Mouse (Mus musculus) MEL (cell line): Measurements from ENCODE around the gene Klf4.

Experiments used
- CHD2 ChIP-seq: IDR thresholded peaks from 2 replicates; pipeline ENCODE4 v1.6.1; 2011; ENCODE audit warnings: low read length, improper control_type of control experiment
- CTCF ChIP-seq, 3 experiments: IDR thresholded peaks in 2 of 3; conservative IDR thresholded peaks in 1 of 3; 2 replicates each; pipeline ENCODE4 v1.5.1; 2011 to 2012; ENCODE audit warnings: low read length in 3 of 3, low read depth in 2 of 3, mild to moderate bottlenecking in 2 of 3, improper control_type of control experiment in 1 of 3, inconsistent platforms in 1 of 3, mixed read lengths in 1 of 3, moderate library complexity in 1 of 3; ENCODE audit not compliant: control insufficient read depth in 1 of 3, insufficient read depth in 1 of 3, poor library complexity in 1 of 3, severe bottlenecking in 1 of 3
- EP300 ChIP-seq, 2 experiments: IDR thresholded peaks; 2 replicates each; pipeline ENCODE4 v1.6.1; 2011; ENCODE audit warnings: improper control_type of control experiment in 2 of 2, low read length in 2 of 2, low read depth in 1 of 2, mild to moderate bottlenecking in 1 of 2
- GABPA ChIP-seq: IDR thresholded peaks from 2 replicates; pipeline ENCODE4 v1.6.1; 2012; ENCODE audit warnings: low read depth, mild to moderate bottlenecking, inconsistent platforms, low read length, improper control_type of control experiment, moderate library complexity
- HCFC1 ChIP-seq: IDR thresholded peaks from 2 replicates; pipeline ENCODE4 v1.6.1; 2012; ENCODE audit warnings: low read depth, mild to moderate bottlenecking, inconsistent platforms, low read length, improper control_type of control experiment, moderate library complexity
- KAT2A ChIP-seq: conservative IDR thresholded peaks from 2 replicates; pipeline ENCODE4 v1.6.1; 2012; ENCODE audit warnings: low read depth, low read length, improper control_type of control experiment, inconsistent platforms
- MAX ChIP-seq: IDR thresholded peaks from 2 replicates; pipeline ENCODE4 v1.6.1; 2011; ENCODE audit warnings: low read length, improper control_type of control experiment
- MEF2A ChIP-seq: IDR thresholded peaks from 2 replicates; pipeline ENCODE4 v1.6.1; 2014; ENCODE audit warnings: low read depth, mild to moderate bottlenecking, inconsistent platforms, low read length, improper control_type of control experiment; ENCODE audit not compliant: poor library complexity, insufficient replicate concordance, severe bottlenecking; ENCODE audit errors: extremely low read depth
- MXI1 ChIP-seq: IDR thresholded peaks from 2 replicates; pipeline ENCODE4 v1.6.1; 2011; ENCODE audit warnings: mild to moderate bottlenecking, low read depth, low read length, improper control_type of control experiment
- MYC ChIP-seq: IDR thresholded peaks from 2 replicates; pipeline ENCODE4 v1.6.1; 2011; ENCODE audit warnings: low read depth, mild to moderate bottlenecking, low read length, improper control_type of control experiment, moderate library complexity
- NELFE ChIP-seq: IDR thresholded peaks from 2 replicates; pipeline ENCODE4 v1.6.1; 2011; ENCODE audit warnings: low read depth, low read length, improper control_type of control experiment
- POLR2A ChIP-seq, 2 experiments: IDR thresholded peaks; 2 replicates each; pipeline ENCODE4 v1.6.1; 2011 to 2012; ENCODE audit warnings: low read length in 2 of 2, mild to moderate bottlenecking in 2 of 2, control low read depth in 1 of 2, improper control_type of control experiment in 1 of 2, low read depth in 1 of 2, moderate library complexity in 1 of 2; ENCODE audit not compliant: control insufficient read depth in 1 of 2, insufficient read depth in 1 of 2, poor library complexity in 1 of 2
- SIN3A ChIP-seq: IDR thresholded peaks from 2 replicates; pipeline ENCODE4 v1.6.1; 2012; ENCODE audit warnings: low read length, improper control_type of control experiment, inconsistent platforms
- TCF12 ChIP-seq: IDR thresholded peaks from 2 replicates; pipeline ENCODE4 v1.6.1; 2014; ENCODE audit warnings: low read depth, mild to moderate bottlenecking, inconsistent platforms, low read length, improper control_type of control experiment, moderate library complexity

DNA sequence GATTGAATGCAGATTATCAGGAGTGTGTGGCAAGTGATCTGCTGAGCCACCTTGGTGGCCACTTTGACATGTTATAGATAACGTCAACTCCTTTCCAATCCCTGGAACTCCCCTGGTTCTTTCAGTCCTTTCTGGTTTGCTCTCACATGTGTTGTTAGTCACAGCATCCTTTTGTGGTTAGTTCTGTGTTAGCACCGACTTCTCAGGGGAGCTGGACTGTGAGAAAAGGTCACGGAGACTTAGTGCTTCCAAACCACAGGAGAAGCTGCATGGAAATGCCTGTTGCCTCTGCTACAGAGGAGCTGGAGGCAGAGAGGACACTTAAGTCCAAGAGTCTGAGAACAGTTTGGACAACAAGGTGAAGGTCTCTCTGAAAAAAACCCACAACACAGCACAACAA lies 42.9 kb downstream of the Klf4 start:
- TF ChIP-seq HCFC1 (no peak), SIN3A (no peak), CTCF (IDR thresholded peaks at IDR 0.05 in 2 of 3, conservative IDR thresholded peaks at IDR 0.05 in 1 of 3; ENCODE audit: control insufficient read depth in 1 of 3, insufficient read depth in 1 of 3, low read depth in 2 of 3, low read length in 3 of 3, poor library complexity in 1 of 3, severe bottlenecking in 1 of 3) (no peak), GABPA (no peak), CHD2 (no peak), MYC (no peak), NELFE (no peak), MXI1 (no peak), MAX (no peak), POLR2A (IDR thresholded peaks at IDR 0.05; ENCODE audit: control insufficient read depth in 1 of 2, insufficient read depth in 1 of 2, low read depth in 1 of 2, low read length in 2 of 2, poor library complexity in 1 of 2) (no peak), TCF12 (no peak), MEF2A (no peak), EP300 (IDR thresholded peaks at IDR 0.05; ENCODE audit: low read depth in 1 of 2, low read length in 2 of 2) (0 out of 4 replicates have a peak, but pooled peaks of 1 of the 2 experiments have one; percentile 17), KAT2A (no peak)
